Mouse (Mus musculus) Patski (cell line): Measurements from ENCODE around the gene Aldoc. TPM values are rescaled to one million over a fixed set of nuclear protein-coding genes. Genes with fewer than 3 reads are reported as not detected.
A peak's percentile ranks its signal among the peaks of the same experiment; 100 is the strongest.

Experiments used
- ATAC-seq: fragments of 100-300 bp; one replicate; pipeline ENCODE4 v1.8.0; 2021
- CTCF ChIA-PET: fragments of 350-600 bp; sonication (Branson Sonifier 250); formaldehyde crosslinking; loops from one replicate; lab custom pipeline; 2022; ENCODE audit warnings: inconsistent platforms; lab: Charles Lee
- POLR2A ChIA-PET: fragments of 350-600 bp; sonication (Branson Sonifier 250); formaldehyde crosslinking; loops from one replicate; lab custom pipeline; 2022; ENCODE audit warnings: antibody characterized with exemption, inconsistent platforms; lab: Charles Lee
- DNase-seq: peaks from one replicate; pipeline ENCODE4 v3.0.0-alpha.2; 2011; ENCODE audit warnings: low read depth, low spot score
- H3K27me3 ChIP-seq: fragments of 371-371 bp; one replicate; pipeline ENCODE4 v1.5.1; 2021
- CTCF ChIP-seq: fragments of 100-300 bp; IDR thresholded peaks from one replicate; pipeline ENCODE4 v1.5.1; 2021
- in situ Hi-C: fragments of 300-500 bp; cut with MboI; formaldehyde crosslinking; loops from 3 replicates; pipeline ENCODE4 v1.11.1; 2018; ENCODE audit warnings: low pct_unique_long_range_greater_than_20kb, mixed read lengths
- polyA plus RNA-seq: library from polyadenylated mRNA; unstranded; gene quantifications from one replicate; pipeline ENCODE4 v1.2.3, GENCODE M21; 2021

Gene Aldoc
- polyA plus RNA-seq, 1 experiment from 2014 or later, result 0.32 TPM

DNA sequence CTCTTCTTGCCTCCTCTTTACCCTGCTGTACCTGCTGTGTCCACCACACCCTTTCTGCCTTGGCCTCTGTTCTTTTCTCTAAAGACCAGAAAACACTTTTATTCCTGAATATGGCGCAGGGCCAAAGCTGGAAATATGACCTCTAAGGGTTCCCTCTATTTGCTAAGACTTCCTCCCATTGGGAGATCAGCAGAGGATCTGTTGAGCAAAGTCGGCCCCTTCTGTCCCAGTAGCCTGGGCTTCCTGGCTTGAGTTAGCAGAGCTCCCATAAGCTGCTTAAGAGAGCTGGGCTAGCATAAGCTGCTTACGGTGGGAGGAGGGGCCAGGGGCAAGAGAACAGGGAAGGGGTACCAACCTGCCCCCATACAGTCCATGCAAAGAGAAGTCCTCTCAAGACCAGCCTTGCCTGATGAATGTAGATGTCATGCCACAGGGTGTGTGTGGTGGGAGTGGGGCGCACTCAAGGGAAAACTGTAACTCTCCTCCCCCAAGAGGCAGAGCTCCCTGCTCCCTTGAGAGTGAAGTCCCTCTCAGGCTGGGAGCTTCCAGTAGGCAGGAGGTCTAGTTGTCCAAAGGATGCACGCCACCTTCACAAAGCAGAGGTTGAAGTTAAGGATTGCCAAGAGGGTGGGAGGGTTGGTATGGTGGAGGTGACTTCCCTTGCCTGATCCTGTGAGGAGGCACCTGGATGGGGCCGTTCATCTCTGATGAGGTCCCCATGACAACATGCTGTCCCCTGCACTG lies 23.7 kb downstream of the Aldoc start:
- no peaks in the 10 kb centered on the region for H3K27me3 ChIP-seq
- ChIA-PET CTCF (interaction anchor here (1.4 to 2.0 kb wide), 3 partner anchors 9 to 107 kb away, joined by 4 to 5 read pairs (median 4); no protein-coding TSS in a partner anchor), POLR2A (interaction anchor here (0.6 to 1.8 kb wide), 3 partner anchors 13 to 845 kb away, joined by 3 to 6 read pairs (median 6); no protein-coding TSS in a partner anchor)
- no peak for TF ChIP-seq CTCF
- no peak for DNase-seq
- in situ Hi-C loops, result no loop called here
- ATAC-seq, result no peak

DNA sequence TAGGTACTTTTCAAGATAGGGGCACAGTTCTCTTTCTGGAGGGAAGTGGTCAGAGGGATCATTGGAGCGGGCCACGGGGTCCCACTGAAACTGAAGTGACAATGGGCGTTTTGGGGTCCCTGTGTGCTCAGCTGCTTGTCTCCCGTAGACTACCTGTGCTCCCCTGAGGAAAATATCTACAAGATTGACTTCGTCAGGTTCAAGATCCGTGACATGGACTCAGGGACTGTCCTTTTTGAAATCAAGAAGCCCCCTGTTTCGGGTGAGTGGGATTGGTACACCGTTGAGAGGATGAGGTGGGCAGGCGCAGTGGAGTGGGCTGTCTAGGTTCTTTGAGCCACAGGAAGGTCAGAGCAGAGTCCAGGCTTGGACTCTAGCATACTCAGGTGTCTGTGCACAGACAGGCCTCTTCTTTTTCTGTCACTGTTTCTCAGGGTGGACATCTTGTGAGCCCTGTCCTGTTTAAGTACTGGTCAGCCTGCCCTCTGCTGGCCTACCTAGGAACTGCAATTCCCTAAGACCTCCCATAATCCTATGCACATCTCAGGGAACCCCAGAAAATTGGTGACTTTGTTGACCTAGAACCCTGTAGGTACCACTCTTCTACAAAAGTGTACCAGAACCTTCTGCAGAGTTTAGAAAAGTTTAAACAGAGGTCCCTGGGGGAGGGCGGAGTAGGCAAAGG lies 24.4 kb downstream of the Aldoc start:
- ChIA-PET CTCF (interaction anchor here (0.9 to 1.4 kb wide), 3 partner anchors 50 to 61 kb away, joined by 3 to 4 read pairs (median 4); no protein-coding TSS in a partner anchor), POLR2A (interaction anchor here (0.6 to 1.8 kb wide), 3 partner anchors 14 to 845 kb away, joined by 3 to 6 read pairs (median 6); no protein-coding TSS in a partner anchor)
- no peak for ATAC-seq
- DNase-seq, result no peak
- TF ChIP-seq CTCF, result peak; percentile 93
- in situ Hi-C loops, result no loop called here
- H3K27me3 ChIP-seq, result no peaks in the 10 kb centered on the region

DNA sequence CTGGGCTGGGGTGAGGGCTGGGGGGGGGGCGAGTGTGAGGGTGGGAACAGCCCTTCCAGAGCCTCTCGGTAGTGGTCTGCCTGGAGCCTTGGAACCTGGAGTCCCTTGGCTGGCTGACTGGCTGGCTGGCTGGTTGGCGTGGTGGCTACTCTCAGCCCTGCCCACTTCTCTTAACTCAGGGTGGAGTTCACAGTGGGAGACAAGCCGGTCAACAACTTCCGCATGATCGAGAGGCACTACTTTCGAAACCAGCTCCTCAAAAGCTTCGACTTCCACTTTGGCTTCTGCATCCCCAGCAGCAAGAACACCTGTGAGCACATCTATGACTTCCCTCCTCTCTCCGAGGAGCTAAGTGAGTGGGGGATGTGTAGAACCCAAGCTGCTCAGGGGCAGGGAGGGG lies 25.1 kb downstream of the Aldoc start:
- DNase-seq (no peak), ATAC-seq (no peak)
- no peaks in the 10 kb centered on the region for H3K27me3 ChIP-seq
- POLR2A ChIA-PET, result no interaction called here
- in situ Hi-C loops, result no loop called here
- TF ChIP-seq CTCF, result no peak
- CTCF ChIA-PET, result interaction anchor here (0.9 to 1.2 kb wide), 2 partner anchors 50 to 61 kb away, joined by 3 to 4 read pairs; no protein-coding TSS in a partner anchor

DNA sequence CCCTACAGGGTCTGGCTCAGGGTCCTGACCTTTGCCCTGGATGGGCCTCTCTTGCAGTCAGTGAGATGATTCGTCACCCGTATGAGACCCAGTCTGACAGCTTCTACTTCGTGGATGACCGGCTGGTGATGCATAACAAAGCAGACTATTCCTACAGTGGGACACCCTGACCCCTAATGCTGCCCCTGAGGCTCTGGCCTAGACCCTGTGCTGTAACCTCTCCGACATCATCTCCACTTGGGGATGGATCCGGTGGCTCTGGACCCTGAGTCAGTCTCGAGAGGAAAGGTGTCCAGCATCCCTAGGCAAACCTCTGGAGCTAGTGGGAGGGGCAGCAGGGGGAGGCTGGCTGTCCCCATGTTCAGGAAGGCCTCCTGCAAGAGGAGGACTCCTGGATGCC lies 25.7 kb downstream of the Aldoc start:
- ATAC-seq (no peak), DNase-seq (no peak)
- ChIA-PET POLR2A (no interaction called here), CTCF (interaction anchor here (0.9 to 1.2 kb wide), 2 partner anchors 49 to 62 kb away, joined by 3 to 4 read pairs; no protein-coding TSS in a partner anchor)
- in situ Hi-C loops, result no loop called here
- TF ChIP-seq CTCF, result no peak
- H3K27me3 ChIP-seq, result no peaks in the 10 kb centered on the region

DNA sequence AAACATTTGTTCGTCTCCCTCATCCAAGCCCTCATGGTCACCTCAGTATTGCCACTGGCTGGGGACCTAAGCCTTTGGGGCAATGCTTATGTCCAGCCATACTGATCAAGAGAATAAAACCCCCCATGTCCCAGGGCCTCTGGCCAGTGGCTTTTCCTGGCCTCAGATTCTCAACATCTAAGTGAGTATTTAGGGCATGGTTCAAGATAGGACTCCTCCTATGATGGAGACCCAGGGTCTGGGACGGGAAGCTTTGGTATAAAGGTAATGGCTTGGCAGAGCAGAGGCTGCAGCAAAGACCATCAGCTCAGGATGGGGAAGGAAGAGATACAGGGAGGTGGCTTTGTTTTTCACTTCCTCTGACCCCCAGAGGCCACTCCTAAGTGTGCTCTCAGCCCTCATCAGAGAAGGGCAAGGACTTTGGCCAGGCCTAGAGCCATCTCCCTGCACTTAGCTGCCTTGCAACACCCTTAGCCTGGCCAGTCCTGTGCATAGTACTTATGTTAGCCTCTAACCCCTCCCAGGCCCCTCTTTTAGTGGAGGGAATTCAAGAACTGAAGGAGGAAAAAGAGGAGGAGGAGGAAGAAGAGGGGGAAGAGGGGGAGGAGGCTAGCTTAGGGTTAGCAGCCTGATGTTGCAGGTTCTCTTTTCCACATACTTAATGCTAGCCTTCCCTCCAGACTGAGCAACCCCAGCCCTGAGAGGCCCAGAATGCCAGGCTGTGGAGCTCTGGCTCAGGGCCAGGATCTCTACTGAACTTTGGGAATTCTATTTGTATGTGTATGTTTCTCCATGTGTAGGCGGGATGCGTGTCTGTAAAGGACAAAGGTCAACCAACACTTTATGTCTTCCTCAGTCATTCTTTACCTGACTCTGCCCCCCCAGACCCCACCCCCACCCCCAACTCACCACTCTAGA lies 26.9 kb downstream of the Aldoc start:
- no peaks in the 10 kb centered on the region for H3K27me3 ChIP-seq
- TF ChIP-seq CTCF, result no peak
- ChIA-PET CTCF (interaction anchor here (0.8 to 18.5 kb wide), 3 partner anchors 9 to 46 kb away, joined by 3 to 473 read pairs (median 4); no protein-coding TSS in a partner anchor), POLR2A (no interaction called here)
- in situ Hi-C loops, result no loop called here
- no peak for DNase-seq
- no peak for ATAC-seq

DNA sequence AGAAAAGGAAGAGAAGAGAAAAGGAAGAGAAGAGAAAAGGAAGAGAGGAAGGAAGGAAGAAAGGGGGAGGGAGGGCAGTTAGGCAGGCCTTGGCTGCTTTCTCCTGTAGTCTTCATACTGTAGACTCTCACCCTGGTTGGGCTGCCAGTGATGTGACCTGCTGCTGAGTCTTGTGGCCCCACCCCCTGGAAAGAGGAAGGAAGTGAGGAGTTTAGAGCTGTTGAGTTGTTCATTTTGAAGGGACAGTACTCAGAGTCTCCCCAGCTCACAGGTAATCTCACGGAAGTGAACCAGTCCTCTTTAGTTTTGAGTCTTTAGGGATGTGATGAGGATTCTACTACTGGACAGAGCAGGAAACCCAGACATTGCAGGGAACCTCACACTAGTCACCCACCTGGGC lies 30.3 kb downstream of the Aldoc start:
- DNase-seq (no peak), ATAC-seq (no peak)
- no peak for TF ChIP-seq CTCF
- ChIA-PET POLR2A (no interaction called here), CTCF (interaction anchor here (11.9 to 18.5 kb wide), 2 partner anchors 43 to 101 kb away, joined by 125 to 473 read pairs; no protein-coding TSS in a partner anchor)
- H3K27me3 ChIP-seq, result no peaks in the 10 kb centered on the region
- in situ Hi-C loops, result no loop called here

DNA sequence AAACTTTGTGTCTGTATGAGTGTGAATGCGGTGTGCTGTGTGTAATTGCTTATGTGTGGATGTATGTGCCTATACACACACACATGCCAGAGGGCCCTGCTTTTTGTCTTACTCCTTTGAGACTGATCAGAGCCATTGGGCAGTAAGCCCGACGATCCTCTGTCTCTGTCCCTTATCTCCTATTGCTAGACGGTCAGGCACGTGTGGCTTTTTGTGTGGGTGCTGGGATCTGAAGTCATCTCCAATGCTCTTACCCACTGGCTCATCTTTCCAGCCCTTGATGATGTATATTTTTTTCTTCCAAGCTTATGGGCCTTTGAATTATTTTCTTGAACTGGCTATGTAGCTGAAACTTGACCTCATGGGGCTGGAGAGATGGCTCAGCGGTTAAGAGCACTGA lies 32.1 kb downstream of the Aldoc start:
- no peak for ATAC-seq
- ChIA-PET POLR2A (no interaction called here), CTCF (interaction anchor here (1.1 to 18.5 kb wide), 6 partner anchors 9 to 99 kb away, joined by 3 to 473 read pairs (median 4); partner anchors contain the start of gene Slc13a2)
- no peak for DNase-seq
- in situ Hi-C loops, result loop anchor here (5.0 kb wide), 1 partner anchor 97 kb away; no protein-coding TSS in a partner anchor
- no peak for TF ChIP-seq CTCF
- H3K27me3 ChIP-seq, result no peaks in the 10 kb centered on the region

DNA sequence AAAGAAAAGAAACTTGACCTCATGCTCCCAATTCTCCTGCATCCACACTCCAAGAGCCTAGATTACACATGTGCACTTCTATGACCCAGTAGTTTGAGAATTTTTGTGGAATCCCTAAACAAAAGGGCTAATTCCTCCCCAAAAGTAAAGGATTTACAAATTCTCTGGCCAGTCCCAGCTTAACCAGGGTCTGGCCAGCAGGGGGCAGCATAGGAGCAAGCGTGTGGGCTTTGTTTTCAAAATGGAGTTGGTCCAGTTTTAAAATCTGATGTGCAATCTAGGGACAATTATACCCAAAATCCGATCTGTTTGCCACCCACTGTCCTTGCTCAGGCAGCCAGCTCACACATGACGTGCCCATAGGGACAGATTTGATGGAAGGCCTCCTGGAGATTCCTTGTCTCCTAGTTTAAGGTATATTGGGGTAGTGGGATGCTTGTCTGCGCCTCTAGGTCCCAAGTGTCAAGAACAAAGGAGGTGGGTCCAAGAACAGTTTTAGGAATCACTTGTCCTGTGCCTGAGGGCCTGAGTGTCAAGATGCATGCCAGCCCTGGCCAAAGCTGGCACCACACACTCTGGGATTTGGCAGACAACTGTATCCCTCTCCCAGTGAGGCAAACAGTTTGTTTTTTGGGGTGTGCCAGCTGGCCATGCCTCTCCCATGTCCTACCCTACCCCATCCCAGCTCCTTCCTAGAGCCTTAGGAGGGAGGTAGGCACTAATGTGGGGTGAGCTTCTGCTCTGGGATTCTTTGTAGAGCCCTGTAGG lies 32.9 kb downstream of the Aldoc start:
- peak; percentile 90 for TF ChIP-seq CTCF
- ChIA-PET CTCF (interaction anchor here (1.2 to 18.5 kb wide), 6 partner anchors 10 to 98 kb away, joined by 3 to 473 read pairs (median 5); no protein-coding TSS in a partner anchor), POLR2A (interaction anchor here (1.0 kb wide), 1 partner anchor 44 kb away, joined by 3 read pairs; no protein-coding TSS in a partner anchor)
- no peaks in the 10 kb centered on the region for H3K27me3 ChIP-seq
- no peak for ATAC-seq
- in situ Hi-C loops, result loop anchor here (5.0 kb wide), 1 partner anchor 97 kb away; no protein-coding TSS in a partner anchor
- DNase-seq, result no peak
